Mouse (Mus musculus) heart, embryonic 14.5 days (tissue): Measurements from ENCODE around the gene Map7. TPM values are rescaled to one million over a fixed set of nuclear protein-coding genes. Genes with fewer than 3 reads are reported as not detected.
A peak's percentile ranks its signal among the peaks of the same experiment; 100 is the strongest.

Experiments used
- ATAC-seq: fragments of 200-750 bp; cut with Nextera tagmentation; 2 replicates; pipeline ENCODE4 v1.8.0; 2017; ENCODE audit warnings: low read depth, moderate TSS enrichment; ENCODE audit not compliant: insufficient number of reproducible peaks, insufficient read depth, low FRiP score
- H3K27ac ChIP-seq, 2 experiments: fragments of 200-500 bp in 1 of 2; fragments of 300-500 bp in 1 of 2; sonication (generic) in 1 of 2; replicated peaks in 1 of 2; 2 replicates each; pipeline ENCODE4 v1.5.1; 2012 to 2014; ENCODE audit warnings: low read depth in 2 of 2, low read length in 2 of 2, control low read depth in 1 of 2, mild to moderate bottlenecking in 1 of 2, mixed read lengths in 1 of 2; ENCODE audit not compliant: control insufficient read depth in 1 of 2, insufficient read depth in 1 of 2
- H3K27me3 ChIP-seq: fragments of 300-500 bp; sonication (generic); 2 replicates; pipeline ENCODE4 v1.6.1; 2014; ENCODE audit warnings: mild to moderate bottlenecking, low read length, control low read depth; ENCODE audit not compliant: control insufficient read depth, insufficient read depth
- H3K36me3 ChIP-seq: fragments of 300-500 bp; sonication (generic); 2 replicates; pipeline ENCODE4 v1.6.1; 2014; ENCODE audit warnings: mild to moderate bottlenecking, control low read depth, low read length, mixed read lengths; ENCODE audit not compliant: control insufficient read depth, insufficient read depth
- H3K4me1 ChIP-seq, 2 experiments: fragments of 200-500 bp in 1 of 2; fragments of 300-500 bp in 1 of 2; sonication (generic) in 1 of 2; 2 replicates each; pipeline ENCODE4 v1.6.1; 2012 to 2014; ENCODE audit warnings: low read length in 2 of 2, control low read depth in 1 of 2, mixed read lengths in 1 of 2; ENCODE audit not compliant: control insufficient read depth in 2 of 2, insufficient read depth in 2 of 2
- H3K4me2 ChIP-seq: fragments of 300-500 bp; sonication (generic); 2 replicates; pipeline ENCODE4 v1.6.1; 2014; ENCODE audit warnings: mild to moderate bottlenecking, low read length
- H3K4me3 ChIP-seq, 2 experiments: fragments of 200-500 bp in 1 of 2; fragments of 300-500 bp in 1 of 2; sonication (generic) in 1 of 2; 2 replicates each; pipeline ENCODE4 v1.5.1; 2012 to 2014; ENCODE audit warnings: low read length in 2 of 2, mild to moderate bottlenecking in 2 of 2, control low read depth in 1 of 2, low read depth in 1 of 2, moderate library complexity in 1 of 2; ENCODE audit not compliant: control insufficient read depth in 1 of 2, insufficient read depth in 1 of 2
- H3K9ac ChIP-seq: fragments of 300-500 bp; sonication (generic); 2 replicates; pipeline ENCODE4 v1.6.1; 2014; ENCODE audit warnings: mild to moderate bottlenecking, low read length
- H3K9me3 ChIP-seq: fragments of 300-500 bp; sonication (generic); 2 replicates; pipeline ENCODE4 v1.6.1; 2016; ENCODE audit warnings: low read length, control low read depth; ENCODE audit not compliant: control insufficient read depth
- WGBS: fragments of 180-500 bp; shearing (Covaris S2); extraction: QIAGEN DNeasy Blood & Tissue Kit; methylation state at CpG from one replicate; pipeline ENCODE4 v1.1.7; 2014; 5-methylcytosine and 5-hydroxymethylcytosine counted together
- polyA plus RNA-seq: library from polyadenylated mRNA; unstranded; fragments of >200 nt; fragmentation: Nextera tagmentation; extraction: Ambion mirVana; gene quantifications from 2 replicates; pipeline ENCODE4 v1.2.1, GENCODE M21; 2014

The Map7 gene
- polyA plus RNA-seq, 1 experiment from 2014 or later = 6.6 TPM

DNA sequence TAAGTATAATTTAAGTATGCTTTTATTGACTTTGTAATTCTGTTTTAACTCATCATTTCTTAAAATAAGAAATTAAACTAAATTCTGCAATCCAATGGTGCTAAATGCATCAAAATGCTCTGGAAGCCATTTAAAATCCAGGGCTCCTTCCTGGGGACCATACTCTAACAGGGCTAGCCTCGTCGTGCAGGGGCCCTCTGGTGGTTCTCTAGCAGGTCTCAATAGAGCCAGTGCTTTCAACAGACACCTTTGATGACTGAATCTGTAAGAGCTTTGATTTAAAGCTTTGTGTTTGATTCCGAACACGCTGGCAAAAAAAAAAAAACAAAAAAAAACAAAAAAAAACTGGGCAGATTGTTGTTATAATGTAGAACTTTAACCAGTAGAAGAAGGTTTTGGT, 70.6 kb downstream of the Map7 start:
- no peak overlapping the region for H3K9ac ChIP-seq
- H3K27ac ChIP-seq = no peak overlapping the region
- no peak overlapping the region for H3K4me2 ChIP-seq
- H3K4me3 ChIP-seq = no peak overlapping the region
- no peaks in the 10 kb centered on the region for H3K27me3 ChIP-seq
- ATAC-seq = no peak
- H3K9me3 ChIP-seq = no peaks in the 10 kb centered on the region
- WGBS = 75% methylated on average over 4 of the region's 4 CpGs
- no peaks in the 10 kb centered on the region for H3K36me3 ChIP-seq
- H3K4me1 ChIP-seq = peaks cover 11 to 18% of the 10 kb centered on the region in 2 experiments

DNA sequence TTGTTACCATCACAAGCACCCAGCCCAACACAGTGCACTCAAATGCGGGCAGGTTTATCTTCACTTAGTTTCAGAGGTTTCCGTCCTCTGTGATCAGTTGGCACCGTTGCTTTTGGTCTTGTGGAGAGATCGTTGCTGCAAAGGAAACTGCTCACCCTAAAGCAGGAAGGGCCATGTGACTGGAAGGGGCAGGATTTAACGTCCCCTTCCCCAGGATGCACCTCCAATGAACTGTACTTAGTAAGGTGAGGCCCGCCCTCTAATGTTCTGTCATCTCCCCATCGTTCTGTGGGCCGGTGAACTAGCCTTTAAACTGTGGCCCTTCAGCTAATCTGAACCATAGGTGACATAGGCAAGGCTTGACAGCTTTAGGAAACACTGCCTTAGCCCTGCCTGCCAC, 71.3 kb downstream of the Map7 start:
- Histone ChIP-seq H3K4me2 (no peak overlapping the region), H3K27ac (no peak overlapping the region)
- 47% methylated on average over 8 of the region's 8 CpGs for WGBS

DNA sequence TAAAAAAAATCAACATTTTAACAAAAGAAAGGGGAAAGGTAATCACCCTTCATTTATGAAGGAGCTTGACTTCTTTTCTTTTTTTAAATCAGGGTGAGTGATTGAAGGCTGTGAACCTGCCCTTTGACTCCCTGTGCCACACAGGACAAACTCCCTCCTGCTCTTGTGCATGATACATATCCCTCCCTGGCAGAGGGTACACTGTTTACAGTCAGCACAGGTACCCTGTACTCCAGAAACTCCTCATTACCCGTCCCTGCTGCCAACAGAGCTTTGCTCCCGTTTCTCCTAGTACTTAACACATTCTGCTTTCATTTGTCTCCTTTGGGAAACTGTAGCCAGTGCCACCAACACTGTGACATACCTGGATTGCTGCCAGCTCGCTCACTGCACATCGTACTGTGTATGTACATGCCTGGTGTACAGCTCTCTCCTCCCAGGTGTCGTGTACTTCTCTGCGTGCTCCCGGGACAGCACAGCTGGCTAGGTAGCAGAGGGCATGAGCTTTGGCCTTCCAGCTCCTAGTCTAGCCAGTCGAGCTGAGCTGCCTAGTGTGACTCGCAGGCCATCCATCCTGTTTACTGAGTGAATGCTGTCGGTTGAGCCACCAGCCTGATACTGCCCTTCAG, 72.3 kb downstream of the Map7 start:
- WGBS = 46% methylated on average over 10 of the region's 10 CpGs
- Histone ChIP-seq H3K27ac (0 out of 4 replicates have a peak overlapping the region, but pooled peaks of 1 of the 2 experiments have one; percentile 37), H3K9me3 (no peaks in the 10 kb centered on the region), H3K36me3 (no peaks in the 10 kb centered on the region), H3K27me3 (no peaks in the 10 kb centered on the region), H3K9ac (peak overlapping the region; percentile 41; the same call in 1 of the 2 replicates), H3K4me2 (peak overlapping the region; percentile 16; the same call in 1 of the 2 replicates), H3K4me3 (no peak overlapping the region), H3K4me1 (peaks cover 11 to 18% of the 10 kb centered on the region in 2 experiments)
- 0 out of 2 replicates have a peak, but pooled peaks have one; percentile 59 for ATAC-seq

More for the DNA sequence above, 71.3 kb downstream of the Map7 start:
- Histone ChIP-seq H3K36me3 (no peaks in the 10 kb centered on the region), H3K9me3 (no peaks in the 10 kb centered on the region), H3K4me1 (peaks cover 11 to 18% of the 10 kb centered on the region in 2 experiments), H3K4me3 (no peak overlapping the region), H3K9ac (no peak overlapping the region), H3K27me3 (no peaks in the 10 kb centered on the region)
- 0 out of 2 replicates have a peak, but pooled peaks have one; percentile 9 for ATAC-seq

DNA sequence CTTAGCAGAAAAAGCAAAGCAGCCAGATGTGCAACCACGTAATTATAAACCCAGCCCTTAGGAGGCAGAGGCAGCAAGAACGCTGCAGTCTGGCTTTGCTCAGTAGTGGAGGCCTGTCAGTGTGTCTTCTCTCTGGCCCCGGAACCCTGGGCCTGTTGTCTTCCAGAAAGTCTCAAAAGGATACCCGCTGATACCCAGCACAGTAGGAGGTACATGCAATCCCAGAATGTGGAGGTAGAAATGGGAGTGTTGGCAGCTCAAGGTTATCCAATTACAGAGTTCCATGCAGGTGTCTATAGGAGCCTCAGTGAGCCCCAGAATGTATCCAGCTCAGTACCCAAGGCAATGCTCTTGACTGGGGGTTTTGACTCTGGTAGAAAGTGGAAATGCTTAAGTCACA, 73.7 kb downstream of the Map7 start:
- 84% methylated on average over 4 of the region's 4 CpGs for WGBS
- no peaks in the 10 kb centered on the region for H3K9me3 ChIP-seq
- H3K4me1 ChIP-seq = peaks cover 13 to 15% of the 10 kb centered on the region in 2 experiments
- no peaks in the 10 kb centered on the region for H3K36me3 ChIP-seq
- H3K27ac ChIP-seq = no peak overlapping the region
- H3K4me2 ChIP-seq = no peak overlapping the region
- H3K4me3 ChIP-seq = no peak overlapping the region
- H3K27me3 ChIP-seq = no peaks in the 10 kb centered on the region
- H3K9ac ChIP-seq = no peak overlapping the region
- no peak for ATAC-seq

DNA sequence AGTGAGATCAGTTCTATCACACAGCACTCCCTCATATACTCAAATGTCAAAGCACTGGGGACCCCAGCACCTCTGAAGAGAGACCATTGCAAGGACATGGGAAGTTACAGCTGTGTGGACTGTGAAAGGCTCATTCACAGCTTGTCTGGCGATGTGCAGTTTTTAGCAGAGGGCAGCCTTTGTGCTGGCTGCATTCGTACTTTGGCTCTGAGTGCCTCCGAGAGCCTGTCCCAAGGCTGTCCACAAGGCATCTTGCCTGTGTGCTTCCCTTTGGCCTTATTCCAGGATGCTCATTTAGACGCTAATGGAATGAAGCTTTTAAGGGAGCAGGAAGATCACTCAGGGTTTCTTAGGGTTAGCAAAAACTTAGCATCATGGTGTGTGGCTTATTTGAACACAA, 78.5 kb downstream of the Map7 start:
- Histone ChIP-seq H3K9ac (no peak overlapping the region), H3K9me3 (no peaks in the 10 kb centered on the region), H3K4me3 (no peak overlapping the region)

DNA sequence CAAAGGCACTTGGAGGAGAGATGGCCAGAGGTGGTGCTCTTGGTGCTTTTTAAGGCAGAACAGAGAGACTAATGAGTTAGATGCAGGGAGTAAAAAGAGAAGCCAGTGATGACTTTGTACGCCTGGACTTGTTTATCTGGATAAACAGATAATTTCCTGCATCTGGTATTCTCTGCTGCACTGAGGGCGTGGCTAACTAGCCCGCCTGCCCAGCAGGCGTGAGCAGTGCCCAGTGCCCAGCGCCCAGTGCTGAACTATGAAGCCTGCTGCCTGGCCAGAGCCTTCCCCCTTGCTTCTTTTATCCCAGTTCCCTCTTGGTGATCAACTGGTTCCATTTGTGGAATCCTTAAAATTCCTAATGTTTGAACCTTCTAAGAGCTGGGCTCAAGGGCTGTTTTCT, 81.8 kb downstream of the Map7 start:
- ATAC-seq = no peak
- no peaks in the 10 kb centered on the region for H3K27me3 ChIP-seq
- no peak overlapping the region for H3K9ac ChIP-seq
- no peaks in the 10 kb centered on the region for H3K36me3 ChIP-seq
- no peak overlapping the region for H3K4me3 ChIP-seq
- WGBS = 79% methylated on average over 5 of the region's 5 CpGs
- H3K4me2 ChIP-seq = no peak overlapping the region
- H3K9me3 ChIP-seq = no peaks in the 10 kb centered on the region
- peaks cover 5 to 10% of the 10 kb centered on the region in 2 experiments; a peak in 2 of 4 replicates for H3K4me1 ChIP-seq
- no peak overlapping the region for H3K27ac ChIP-seq

More for the DNA sequence above, 78.5 kb downstream of the Map7 start:
- no peaks in the 10 kb centered on the region for H3K36me3 ChIP-seq
- no peak for ATAC-seq
- H3K4me2 ChIP-seq = no peak overlapping the region
- H3K27me3 ChIP-seq = no peaks in the 10 kb centered on the region
- peaks cover 5 to 7% of the 10 kb centered on the region in 2 experiments; a peak in 2 of 4 replicates for H3K4me1 ChIP-seq
- no peak overlapping the region for H3K27ac ChIP-seq
- 49% methylated on average over 4 of the region's 4 CpGs for WGBS

DNA sequence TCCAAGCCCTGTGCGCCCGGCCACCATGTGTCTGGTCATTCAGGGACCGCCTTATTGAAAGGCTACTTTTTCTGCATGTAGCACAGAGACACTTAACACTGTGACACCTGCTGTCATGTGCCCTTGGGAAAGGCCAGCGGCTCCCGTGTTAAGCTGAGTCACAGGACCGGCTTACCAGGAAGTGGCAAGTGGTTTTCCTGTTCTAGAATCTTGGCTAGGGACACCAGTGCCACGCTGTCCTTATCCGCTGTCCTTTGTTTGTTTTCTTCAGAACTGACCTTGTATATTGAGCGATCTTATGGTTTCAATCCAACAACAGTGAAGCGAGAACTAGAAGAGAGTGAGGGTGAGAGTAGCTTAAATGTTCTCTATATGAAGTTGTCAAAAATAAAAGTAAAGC, 85.2 kb downstream of the Map7 start:
- Histone ChIP-seq H3K4me1 (peaks cover 2 to 10% of the 10 kb centered on the region in 2 experiments; a peak in 1 of 4 replicates), H3K9me3 (no peaks in the 10 kb centered on the region), H3K4me2 (no peak overlapping the region), H3K27me3 (no peaks in the 10 kb centered on the region), H3K9ac (no peak overlapping the region), H3K4me3 (no peak overlapping the region), H3K36me3 (no peaks in the 10 kb centered on the region), H3K27ac (no peak overlapping the region)
- no peak for ATAC-seq
- 88% methylated on average over 10 of the region's 10 CpGs for WGBS

DNA sequence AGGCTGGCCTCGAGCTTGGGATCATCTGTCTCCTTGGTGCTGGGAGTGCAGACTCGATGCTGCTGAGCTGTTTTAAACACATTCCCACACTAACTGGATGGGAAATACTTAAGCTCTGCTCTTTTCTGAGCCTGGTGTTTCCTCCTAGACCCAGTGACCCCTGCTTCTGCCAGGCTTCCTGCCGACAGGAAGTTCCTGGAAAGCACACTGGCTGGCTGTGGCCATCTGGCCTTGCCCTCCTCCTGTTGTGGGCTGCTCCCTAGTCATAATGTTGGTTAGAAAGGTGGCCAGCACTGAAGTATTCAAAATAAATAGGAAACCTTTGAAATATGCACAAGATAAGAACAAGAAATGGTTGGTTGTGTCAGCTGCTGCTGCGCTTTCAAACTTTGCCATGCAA, 86.2 kb downstream of the Map7 start:
- no peak overlapping the region for H3K4me3 ChIP-seq
- peaks cover 2 to 10% of the 10 kb centered on the region in 2 experiments; a peak in 1 of 4 replicates for H3K4me1 ChIP-seq
- H3K9me3 ChIP-seq = no peaks in the 10 kb centered on the region
- WGBS = 53% methylated on average over 4 of the region's 4 CpGs
- no peaks in the 10 kb centered on the region for H3K27me3 ChIP-seq
- no peak overlapping the region for H3K4me2 ChIP-seq
- no peak overlapping the region for H3K27ac ChIP-seq
- no peak overlapping the region for H3K9ac ChIP-seq
- no peaks in the 10 kb centered on the region for H3K36me3 ChIP-seq
- no peak for ATAC-seq
